Mouse (Mus musculus): Measurements from ENCODE around the gene Lrp1. TPM values are rescaled to one million over a fixed set of nuclear protein-coding genes. Genes with fewer than 3 reads are reported as not detected.

Gene Lrp1
- total and polyA plus RNA-seq, 3 experiments: 0.39 to 0.42 TPM; not detected in 1

DNA sequence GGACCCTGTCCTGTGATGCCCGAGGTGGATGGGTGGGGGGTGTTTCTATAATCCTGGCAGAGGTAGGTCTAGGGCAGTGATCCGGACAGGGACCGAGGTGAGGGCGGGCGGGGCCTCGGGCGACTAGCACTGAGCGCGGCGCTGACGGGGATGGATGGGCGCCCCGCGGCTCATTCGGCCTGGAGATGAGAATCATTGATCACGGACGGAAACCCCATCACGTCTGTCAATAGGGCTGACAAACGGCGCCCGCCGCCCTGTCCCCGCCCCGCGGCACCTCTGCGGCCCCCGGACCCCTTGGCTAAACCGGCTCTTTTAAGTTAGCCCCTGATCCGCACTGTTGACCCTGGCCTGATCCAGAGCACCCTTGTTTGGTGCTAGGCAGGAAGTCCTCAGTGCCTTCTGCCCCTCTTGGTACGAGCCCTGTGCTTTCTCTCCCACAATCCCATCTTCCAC is 86.0 kb downstream of the Lrp1 start:
- Histone ChIP-seq H3K9ac (ENCODE audit: control insufficient read depth, low read depth, low read length, poor library complexity, severe bottlenecking) (no peak overlapping the region), H3K4me1 (ENCODE audit: control insufficient read depth in 1 of 2, insufficient read depth in 2 of 2, low read length in 2 of 2) (peaks cover 0 to 13% of the 10 kb centered on the region in 2 experiments; a peak in 2 of 4 replicates), H3K36me3 (ENCODE audit: control insufficient read depth in 1 of 2, insufficient read depth in 2 of 2, low read length in 2 of 2) (no peaks in the 10 kb centered on the region), H3K79me2 (ENCODE audit: control insufficient read depth, insufficient read depth, low read length, poor library complexity) (no peaks in the 10 kb centered on the region), H3K27ac (ENCODE audit: control insufficient read depth, low read depth, low read length) (no peak overlapping the region), H3K4me3 (ENCODE audit: control insufficient read depth in 1 of 2, insufficient read depth in 1 of 2, low read depth in 2 of 2, low read length in 2 of 2) (no peak overlapping the region), H3K27me3 (ENCODE audit: control insufficient read depth in 1 of 2, insufficient read depth in 2 of 2, low read length in 2 of 2) (peaks cover 8 to 18% of the 10 kb centered on the region in 2 experiments), H3K9me3 (replicated peaks; ENCODE audit: insufficient read depth, low read length) (no peaks in the 10 kb centered on the region)
- DNase-seq (ENCODE audit: low read depth, low spot score): no peak
- TF ChIP-seq CTCF (IDR thresholded peaks at IDR 0.05 in 2 of 3, conservative IDR thresholded peaks at IDR 0.05 in 1 of 3; ENCODE audit: control insufficient read depth in 1 of 3, insufficient read depth in 1 of 3, low read depth in 2 of 3, low read length in 3 of 3, poor library complexity in 1 of 3, severe bottlenecking in 1 of 3): no peak
- TF ChIP-seq TAL1 (IDR thresholded peaks at IDR 0.05; ENCODE audit: low read length): no peak
- TF ChIP-seq NRF1 (IDR thresholded peaks at IDR 0.05; ENCODE audit: insufficient read depth, low read depth, low read length, poor library complexity, severe bottlenecking): no peak
- TF ChIP-seq MAX (IDR thresholded peaks at IDR 0.05; ENCODE audit: low read length): no peak
- TF ChIP-seq TCF12 (IDR thresholded peaks at IDR 0.05; ENCODE audit: low read depth, low read length): no peak
- no peak for TF ChIP-seq USF1 (IDR thresholded peaks at IDR 0.05; ENCODE audit: low read depth, low read length)
- no peak for TF ChIP-seq ELF1 (IDR thresholded peaks at IDR 0.05; ENCODE audit: low read depth, low read length)
- TF ChIP-seq MYC (IDR thresholded peaks at IDR 0.05; ENCODE audit: low read depth, low read length): no peak

DNA sequence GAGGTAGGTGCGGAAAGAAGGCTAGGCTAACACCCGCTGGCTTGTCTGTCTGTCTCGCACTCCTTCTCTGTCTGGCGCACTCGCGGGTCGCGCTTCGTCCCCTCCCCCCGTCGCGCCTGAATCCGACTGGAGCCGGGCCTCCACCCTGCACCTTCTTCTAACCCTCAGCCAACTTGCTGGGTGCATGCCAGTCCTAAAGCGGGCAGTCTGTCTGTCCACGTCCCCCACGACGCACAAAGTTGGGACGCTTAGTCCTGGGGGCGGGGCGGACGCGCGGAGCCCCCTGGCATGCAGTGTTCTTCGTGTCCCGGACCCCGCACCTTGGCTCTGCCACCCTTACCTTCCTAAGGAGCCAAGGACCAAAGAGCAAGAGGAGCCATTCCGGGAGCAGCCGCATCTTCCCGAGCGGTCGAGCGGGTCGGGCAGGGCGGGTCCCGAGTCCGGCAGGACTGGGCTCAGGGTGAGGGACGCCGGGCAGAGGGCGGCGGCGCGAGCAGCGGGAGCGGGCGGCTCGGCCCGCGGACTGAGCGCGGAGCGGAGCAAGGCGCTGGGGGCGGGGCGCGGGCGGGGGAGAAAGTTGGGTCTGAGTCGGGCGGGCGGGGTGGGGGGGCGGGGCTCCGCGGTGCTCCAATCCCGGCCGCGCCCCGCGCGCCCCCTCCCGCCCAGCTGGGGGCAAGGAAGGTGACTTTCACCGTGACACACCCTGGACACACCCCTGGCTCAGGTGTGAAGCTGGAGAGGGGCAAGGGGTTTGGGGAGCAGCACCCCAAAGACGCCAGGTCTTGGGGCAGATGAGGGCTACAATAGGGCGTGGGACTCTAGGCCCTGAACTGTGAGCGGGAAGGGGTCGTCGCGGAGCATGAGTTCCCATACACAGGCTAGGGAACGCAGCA is 86.7 kb downstream of the Lrp1 start, which contains the start of gene Nxph4:
Gene Nxph4 (minus strand): TSS at position 524 of the 893 bp plus-strand sequence.
- no peak for DNase-seq (ENCODE audit: low read depth, low spot score)
- H3K27me3 ChIP-seq (ENCODE audit: control insufficient read depth in 1 of 2, insufficient read depth in 2 of 2, low read length in 2 of 2): peaks cover 8 to 18% of the 10 kb centered on the region in 2 experiments
- no peaks in the 10 kb centered on the region for H3K36me3 ChIP-seq (ENCODE audit: control insufficient read depth in 1 of 2, insufficient read depth in 2 of 2, low read length in 2 of 2)
- H3K4me1 ChIP-seq (ENCODE audit: control insufficient read depth in 1 of 2, insufficient read depth in 2 of 2, low read length in 2 of 2): peaks cover 0 to 13% of the 10 kb centered on the region in 2 experiments; a peak in 2 of 4 replicates
- H3K27ac ChIP-seq (ENCODE audit: control insufficient read depth, low read depth, low read length): no peak within 1 kb of the TSS
- H3K79me2 ChIP-seq (ENCODE audit: control insufficient read depth, insufficient read depth, low read length, poor library complexity): no peaks in the 10 kb centered on the region
- H3K9ac ChIP-seq (ENCODE audit: control insufficient read depth, low read depth, low read length, poor library complexity, severe bottlenecking): peak within 1 kb of the TSS; percentile 54; the same call in 1 of the 2 replicates
- TF ChIP-seq EP300 (IDR thresholded peaks at IDR 0.05; ENCODE audit: low read depth in 1 of 2, low read length in 2 of 2) (no peak), POLR2AphosphoS5 (IDR thresholded peaks at IDR 0.05; ENCODE audit: borderline replicate concordance, low read depth, low read length) (no peak), GABPA (IDR thresholded peaks at IDR 0.05; ENCODE audit: low read depth, low read length) (no peak), MAZ (IDR thresholded peaks at IDR 0.05; ENCODE audit: low read depth, low read length) (no peak), USF1 (IDR thresholded peaks at IDR 0.05; ENCODE audit: low read depth, low read length) (no peak), MAFK (IDR thresholded peaks at IDR 0.05; ENCODE audit: borderline replicate concordance, low read depth, low read length) (no peak), TCF12 (IDR thresholded peaks at IDR 0.05; ENCODE audit: low read depth, low read length) (no peak), MYC (IDR thresholded peaks at IDR 0.05; ENCODE audit: low read depth, low read length) (no peak), RCOR1 (IDR thresholded peaks at IDR 0.05; ENCODE audit: low read depth, low read length) (no peak), UBTF (IDR thresholded peaks at IDR 0.05; ENCODE audit: borderline replicate concordance, insufficient read depth, low read depth, low read length) (no peak), JUND (IDR thresholded peaks at IDR 0.05; ENCODE audit: low read depth, low read length) (no peak), SIN3A (IDR thresholded peaks at IDR 0.05; ENCODE audit: low read length) (no peak), ZMIZ1 (IDR thresholded peaks at IDR 0.05; ENCODE audit: low read depth, low read length) (no peak), HCFC1 (IDR thresholded peaks at IDR 0.05; ENCODE audit: low read depth, low read length) (no peak), KAT2A (conservative IDR thresholded peaks at IDR 0.05; ENCODE audit: low read depth, low read length) (no peak), RAD21 (IDR thresholded peaks at IDR 0.05; ENCODE audit: low read depth, low read length) (no peak), MXI1 (IDR thresholded peaks at IDR 0.05; ENCODE audit: low read depth, low read length) (no peak)
- H3K9me3 ChIP-seq (replicated peaks; ENCODE audit: insufficient read depth, low read length): no peaks in the 10 kb centered on the region
- peak within 1 kb of the TSS; percentile 38 to 48; a peak in 3 of 4 replicates for H3K4me3 ChIP-seq (ENCODE audit: control insufficient read depth in 1 of 2, insufficient read depth in 1 of 2, low read depth in 2 of 2, low read length in 2 of 2)

Data from MEL (cell line).